In the genomic region with DNA sequence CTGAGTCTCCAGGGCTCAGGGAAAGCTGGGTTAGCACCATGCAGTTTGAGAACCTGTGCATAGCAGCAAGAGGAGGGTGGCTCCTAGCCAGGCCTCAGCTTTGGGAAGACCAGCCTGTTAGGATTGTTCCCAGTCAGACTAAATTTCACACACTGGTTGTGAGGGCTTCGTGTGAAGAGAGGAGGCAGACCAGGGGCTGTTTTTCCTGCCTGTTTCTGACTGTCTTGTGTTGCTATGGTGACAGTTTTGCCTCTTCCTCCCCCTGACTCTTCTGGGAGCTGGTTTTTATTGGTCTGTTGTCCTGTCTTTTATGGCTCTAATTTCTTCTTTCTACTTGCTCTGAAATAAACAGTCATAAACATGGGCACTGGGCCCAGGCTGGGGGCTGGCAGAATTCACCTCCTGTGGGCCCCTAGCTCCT, we compare ENCODE assay signal across 8 mouse cellular contexts. TPM values are rescaled to one million over a fixed set of nuclear protein-coding genes. Genes with fewer than 3 reads are reported as not detected.
DNase-seq lines count a peak whose midpoint lies in the region; ATAC-seq and TF ChIP-seq lines count a peak whose summit lies in the region.

No protein-coding gene starts in this region.

- peak; percentile 55 for ATAC-seq in forebrain, embryonic 13.5 days

- peak overlapping the region; percentile 93 for H3K27ac ChIP-seq in heart, adult 2 months
- peak overlapping the region; percentile 58; the same call in 1 of the 2 replicates for H3K27ac ChIP-seq in bone marrow macrophage, adult 2 months (ENCODE audit: insufficient read depth, low read depth, low read length)
- H3K27ac ChIP-seq in forebrain, embryonic 13.5 days: no peak overlapping the region
- peak overlapping the region; percentile 50 for H3K27ac ChIP-seq in small intestine, adult 2 months (ENCODE audit: insufficient read depth, low read depth, low read length)

- TF ChIP-seq CTCF in heart, adult 2 months (IDR thresholded peaks at IDR 0.05): no peak
- TF ChIP-seq CTCF in bone marrow macrophage, adult 2 months (IDR thresholded peaks at IDR 0.05; ENCODE audit: low read depth, low read length): no peak
- TF ChIP-seq CTCF in small intestine, adult 2 months (IDR thresholded peaks at IDR 0.05; ENCODE audit: extremely low read depth, insufficient read length, insufficient replicate concordance, low read depth, low read length): no peak

- no peak for TF ChIP-seq EP300 in heart, adult 2 months (IDR thresholded peaks at IDR 0.05; ENCODE audit: insufficient read depth, low read depth, low read length)

- peaks cover 16% of the 10 kb centered on the region for H3K4me1 ChIP-seq in heart, adult 2 months (ENCODE audit: control insufficient read depth, insufficient read depth, low read length)
- H3K4me1 ChIP-seq in bone marrow macrophage, adult 2 months (ENCODE audit: control insufficient read depth, insufficient read depth, low read length): peaks cover 51% of the 10 kb centered on the region
- peaks cover 21% of the 10 kb centered on the region for H3K4me1 ChIP-seq in forebrain, embryonic 13.5 days
- peaks cover 17% of the 10 kb centered on the region for H3K4me1 ChIP-seq in small intestine, adult 2 months (ENCODE audit: control insufficient read depth, insufficient read depth, insufficient read length, low read length)

- H3K79me2 ChIP-seq in heart, adult 2 months (replicated peaks; ENCODE audit: control insufficient read depth, insufficient read depth, low read length): no peaks in the 10 kb centered on the region

- H3K4me3 ChIP-seq in heart, adult 2 months: peak overlapping the region; percentile 88
- peak overlapping the region; percentile 79 for H3K4me3 ChIP-seq in bone marrow macrophage, adult 2 months (ENCODE audit: insufficient read depth, low read length)
- H3K4me3 ChIP-seq in forebrain, embryonic 13.5 days: peak overlapping the region; percentile 70
- peak overlapping the region; percentile 92 for H3K4me3 ChIP-seq in small intestine, adult 2 months (ENCODE audit: low read depth, low read length)

- intact Hi-C loops in heart, adult 2 months (cut with DNase I): loop anchor here (2.0 to 5.0 kb wide), 4 partner anchors 39 to 86 kb away; no protein-coding TSS in a partner anchor

- no peak for TF ChIP-seq POLR2A in heart, adult 2 months (IDR thresholded peaks at IDR 0.05; ENCODE audit: insufficient read depth, low read depth, low read length)
- TF ChIP-seq POLR2A in bone marrow macrophage, adult 2 months (IDR thresholded peaks at IDR 0.05; ENCODE audit: borderline replicate concordance, low read depth, low read length): no peak
- no peak for TF ChIP-seq POLR2A in small intestine, adult 2 months (IDR thresholded peaks at IDR 0.05; ENCODE audit: low read depth, low read length)

- DNase-seq in heart, adult 2 months: peak in 1 of 2 experiments; percentile 46
- no peak for DNase-seq in heart, adult 8-10 months (ENCODE audit: low spot score)
- peak; percentile 34 for DNase-seq in kidney, postnatal 14 days
- DNase-seq in lung, postnatal 36 days: peak; percentile 44
- no peak for DNase-seq in spleen, postnatal 14 days (ENCODE audit: low spot score in 2 of 2)

- WGBS in heart, adult 2 months: 24% methylated on average over 1 of the region's 1 CpGs
- WGBS in forebrain, embryonic 13.5 days: 0% methylated on average over 1 of the region's 1 CpGs
- 0% methylated on average over 1 of the region's 1 CpGs for WGBS in small intestine, adult 2 months

- peak overlapping the region; percentile 49 for H3K9ac ChIP-seq in heart, adult 2 months (ENCODE audit: low read depth, low read length)
- H3K9ac ChIP-seq in forebrain, embryonic 13.5 days: peak overlapping the region; percentile 90

- H3K9me3 ChIP-seq in forebrain, embryonic 13.5 days (replicated peaks): no peaks in the 10 kb centered on the region

- H3K4me2 ChIP-seq in forebrain, embryonic 13.5 days: peak overlapping the region; percentile 81

- no peaks in the 10 kb centered on the region for H3K27me3 ChIP-seq in heart, adult 2 months (ENCODE audit: control insufficient read depth, insufficient read depth, low read length)
- H3K27me3 ChIP-seq in forebrain, embryonic 13.5 days: no peaks in the 10 kb centered on the region
- no peaks in the 10 kb centered on the region for H3K27me3 ChIP-seq in small intestine, adult 2 months (ENCODE audit: control insufficient read depth, insufficient read depth, low read length)

- H3K36me3 ChIP-seq in heart, adult 2 months (ENCODE audit: control insufficient read depth, insufficient read depth, low read length): peaks cover 16% of the 10 kb centered on the region
- H3K36me3 ChIP-seq in forebrain, embryonic 13.5 days (ENCODE audit: poor library complexity, severe bottlenecking): no peaks in the 10 kb centered on the region
- no peaks in the 10 kb centered on the region for H3K36me3 ChIP-seq in small intestine, adult 2 months (ENCODE audit: control insufficient read depth, insufficient read depth, low read length)

RNA-seq across cellular contexts. Expression of gene Fam49a, which starts 1.4 kb away (rescaled TPM):
- total RNA-seq in heart, adult 2 months (2021): 1 to 10 TPM; 7.1 to 9.8 TPM
- 4.1 and 6.5 TPM in 2 replicates for polyA plus RNA-seq in heart, adult 2 months (2012; rRNA removed)
- total RNA-seq in heart, adult 8-10 months (2022): 1 to 10 TPM; 6.3 to 8.3 (median 6.8) TPM
- 68.2 and 82.8 TPM in 2 replicates for polyA plus RNA-seq in bone marrow macrophage, adult 2 months (2012; ENCODE audit: insufficient read depth, insufficient read length, missing spikeins)
- polyA plus RNA-seq in forebrain, embryonic 13.5 days (2015; fragmentation: Nextera tagmentation; extraction: Ambion mirVana): 45.9 and 55.0 TPM in 2 replicates
- 0.34 and 0.70 TPM in 2 replicates for polyA plus RNA-seq in small intestine, adult 2 months (2012; rRNA removed)

Comparison
In these comparisons a context has a peak if more than half of its experiments do, and no peak if none do; other contexts are left out.
1. DNase-seq: peak in kidney, postnatal 14 days (single experiment) and lung, postnatal 36 days (single experiment); none in heart, adult 8-10 months (single experiment) and spleen, postnatal 14 days (0 of 2).
2. Peak in every context shown above with its lines, with median percentiles within 50 percentile points of each other: H3K4me3 ChIP-seq.